Mouse (Mus musculus) regulatory T cell (primary cell): ENCODE measurements at regions not wholly inside any gene's neighbourhood (a gene's known extent, or its start where the extent isn't known, plus 50 kb on each side); places are given as distances from the start of the nearest gene placed in this dataset.

Source experiments
- in situ Hi-C: fragments of 300-600 bp; cut with MboI, MseI; formaldehyde crosslinking; loops from one replicate; pipeline ENCODE4 v1.15.1; 2025; ENCODE audit warnings: high pct_unique_total_duplicates

- in situ Hi-C loops = loop anchor here (5.0 kb wide), 1 partner anchor 651 kb away; no protein-coding TSS in a partner anchor
Observed at GRCm38 (mm10) chr12:18998160-18998559, 483.9 kb downstream of the 5730507C01Rik start.

DNA sequence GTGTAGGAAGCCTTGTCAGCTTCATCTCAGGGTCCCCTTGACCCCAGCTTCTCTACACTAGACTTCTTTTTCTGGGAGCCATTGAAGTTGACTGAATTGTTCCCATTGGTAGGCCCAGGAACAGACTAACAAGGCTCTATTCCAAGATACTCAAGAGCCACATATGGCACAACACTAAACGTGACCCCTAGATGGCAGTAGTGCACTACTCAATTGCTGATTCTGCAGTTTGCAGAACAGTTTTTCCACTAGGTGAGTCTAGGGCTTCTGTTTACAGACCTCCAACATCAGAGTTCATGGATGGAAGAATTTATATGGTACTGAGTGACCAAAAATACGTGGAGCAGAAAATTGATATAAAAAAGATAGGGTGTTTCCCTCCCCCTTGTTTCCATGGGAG is 486.3 kb downstream of the 5730507C01Rik start:
- in situ Hi-C loops = loop anchor here (25.0 kb wide), 1 partner anchor 1937 kb away; no protein-coding TSS in a partner anchor
